Mouse (Mus musculus): Measurements from ENCODE around the gene Cldn7. TPM values are rescaled to one million over a fixed set of nuclear protein-coding genes. Genes with fewer than 3 reads are reported as not detected.

Gene Cldn7
- total and polyA plus RNA-seq, 3 experiments: 0.31 to 0.36 TPM; not detected in 1

GRCm38 (mm10) chr11:69991711-69992110 is 27.1 kb downstream of the Cldn7 start (continued):
- TF ChIP-seq TAL1 (IDR thresholded peaks at IDR 0.05; ENCODE audit: low read length): no peak

DNA sequence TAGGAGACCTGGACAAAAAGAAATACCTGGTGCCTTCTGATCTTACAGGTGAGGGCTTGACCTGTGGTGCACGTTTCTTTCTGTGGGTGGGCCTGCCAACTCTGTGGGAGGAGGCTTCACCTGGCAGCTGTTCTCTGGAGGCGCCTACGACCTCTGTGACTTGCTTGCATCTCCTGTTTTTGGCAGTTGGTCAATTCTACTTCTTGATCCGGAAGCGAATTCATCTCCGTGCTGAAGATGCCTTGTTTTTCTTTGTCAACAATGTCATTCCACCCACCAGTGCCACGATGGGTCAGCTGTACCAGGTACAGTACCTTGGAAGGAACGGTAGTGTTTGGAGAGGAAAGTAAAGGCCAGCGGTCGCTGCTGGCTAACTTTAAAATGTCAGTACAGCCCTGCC is 27.8 kb downstream of the Cldn7 start:
- no peaks in the 10 kb centered on the region for H3K27me3 ChIP-seq (ENCODE audit: control insufficient read depth in 1 of 2, insufficient read depth in 2 of 2, low read length in 2 of 2)
- peak overlapping the region; percentile 19 to 48 for H3K4me3 ChIP-seq (ENCODE audit: control insufficient read depth in 1 of 2, insufficient read depth in 1 of 2, low read depth in 2 of 2, low read length in 2 of 2)
- peaks cover 0 to 17% of the 10 kb centered on the region in 2 experiments; a peak in 2 of 4 replicates for H3K36me3 ChIP-seq (ENCODE audit: control insufficient read depth in 1 of 2, insufficient read depth in 2 of 2, low read length in 2 of 2)
- H3K9ac ChIP-seq (ENCODE audit: control insufficient read depth, low read depth, low read length, poor library complexity, severe bottlenecking): peak overlapping the region; percentile 45
- H3K79me2 ChIP-seq (ENCODE audit: control insufficient read depth, insufficient read depth, low read length, poor library complexity): peaks cover 30% of the 10 kb centered on the region
- TF ChIP-seq SIN3A (IDR thresholded peaks at IDR 0.05; ENCODE audit: low read length) (no peak), ETS1 (IDR thresholded peaks at IDR 0.05; ENCODE audit: low read depth, low read length) (no peak), EP300 (IDR thresholded peaks at IDR 0.05; ENCODE audit: low read depth in 1 of 2, low read length in 2 of 2) (no peak), GABPA (IDR thresholded peaks at IDR 0.05; ENCODE audit: low read depth, low read length) (no peak), RAD21 (IDR thresholded peaks at IDR 0.05; ENCODE audit: low read depth, low read length) (no peak), CHD2 (IDR thresholded peaks at IDR 0.05; ENCODE audit: low read length) (no peak), POLR2AphosphoS5 (IDR thresholded peaks at IDR 0.05; ENCODE audit: borderline replicate concordance, low read depth, low read length) (no peak), ZMIZ1 (IDR thresholded peaks at IDR 0.05; ENCODE audit: low read depth, low read length) (no peak), TAL1 (IDR thresholded peaks at IDR 0.05; ENCODE audit: low read length) (no peak)
- peaks cover 0 to 14% of the 10 kb centered on the region in 2 experiments; a peak in 3 of 4 replicates for H3K4me1 ChIP-seq (ENCODE audit: control insufficient read depth in 1 of 2, insufficient read depth in 2 of 2, low read length in 2 of 2)
- H3K9me3 ChIP-seq (replicated peaks; ENCODE audit: insufficient read depth, low read length): no peaks in the 10 kb centered on the region
- no peak for DNase-seq (ENCODE audit: low read depth, low spot score)
- H3K27ac ChIP-seq (ENCODE audit: control insufficient read depth, low read depth, low read length): no peak overlapping the region

DNA sequence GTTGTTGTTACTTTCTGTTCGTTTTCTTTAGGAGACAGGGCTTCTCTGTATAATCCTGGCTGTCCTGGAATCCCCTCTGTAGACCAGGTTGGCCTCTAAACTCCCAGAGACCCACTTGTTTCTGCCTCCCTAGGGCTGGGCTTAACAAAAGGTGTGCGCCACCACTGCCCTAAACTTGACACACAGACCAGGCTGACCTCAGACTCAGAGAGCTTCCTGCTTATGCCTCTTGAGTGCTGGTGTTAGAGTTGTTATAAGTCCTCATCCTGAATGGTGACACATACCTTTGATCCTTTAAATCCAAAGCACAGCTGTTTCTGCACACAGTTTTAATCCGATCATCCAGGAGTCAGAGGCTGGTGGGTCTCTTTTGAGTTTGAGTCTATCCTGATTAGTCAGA is 28.4 kb downstream of the Cldn7 start:
- H3K27ac ChIP-seq (ENCODE audit: control insufficient read depth, low read depth, low read length): no peak overlapping the region
- H3K4me1 ChIP-seq (ENCODE audit: control insufficient read depth in 1 of 2, insufficient read depth in 2 of 2, low read length in 2 of 2): peaks cover 5 to 20% of the 10 kb centered on the region in 2 experiments

DNA sequence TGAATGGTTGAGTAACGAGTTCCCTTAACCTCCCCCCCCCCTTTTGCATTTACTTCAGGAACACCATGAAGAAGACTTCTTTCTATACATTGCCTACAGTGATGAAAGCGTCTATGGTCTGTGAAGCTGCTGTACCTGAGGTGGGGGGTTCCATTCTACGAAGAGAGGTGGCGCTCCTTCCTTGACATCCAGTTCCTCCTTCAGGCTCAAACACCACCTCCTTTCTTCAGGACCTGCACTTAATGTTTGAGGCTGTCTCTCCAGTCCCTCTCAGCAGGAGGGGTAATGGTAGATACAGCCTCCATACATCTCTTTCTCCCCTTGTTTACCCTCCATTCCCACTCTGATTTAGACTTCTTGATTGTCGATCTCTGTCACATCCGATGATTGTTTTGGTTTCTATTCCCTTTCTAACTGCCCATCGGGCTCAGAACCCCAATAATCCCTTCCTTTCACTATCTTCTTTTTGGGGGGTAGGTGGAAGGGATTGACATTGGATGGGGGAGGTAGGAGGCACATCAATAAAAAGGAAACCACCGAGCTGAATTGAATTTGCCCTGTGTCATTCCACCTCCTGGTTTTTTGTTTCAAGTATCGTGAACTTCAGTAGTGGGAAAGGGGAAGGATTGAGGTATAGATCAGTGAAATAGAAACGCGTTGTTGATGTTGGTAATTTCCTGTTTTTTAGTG is 30.0 kb downstream of the Cldn7 start:
- peaks cover 7 to 39% of the 10 kb centered on the region in 2 experiments for H3K36me3 ChIP-seq (ENCODE audit: control insufficient read depth in 1 of 2, insufficient read depth in 2 of 2, low read length in 2 of 2)
- no peak for DNase-seq (ENCODE audit: low read depth, low spot score)
- H3K27me3 ChIP-seq (ENCODE audit: control insufficient read depth in 1 of 2, insufficient read depth in 2 of 2, low read length in 2 of 2): no peaks in the 10 kb centered on the region
- H3K4me3 ChIP-seq (ENCODE audit: control insufficient read depth in 1 of 2, insufficient read depth in 1 of 2, low read depth in 2 of 2, low read length in 2 of 2): peak overlapping the region in 1 of 2 experiments; percentile 22; a peak in 1 of 4 replicates
- no peak overlapping the region for H3K27ac ChIP-seq (ENCODE audit: control insufficient read depth, low read depth, low read length)
- H3K4me1 ChIP-seq (ENCODE audit: control insufficient read depth in 1 of 2, insufficient read depth in 2 of 2, low read length in 2 of 2): peaks cover 8 to 34% of the 10 kb centered on the region in 2 experiments
- TF ChIP-seq ZNF384 (IDR thresholded peaks at IDR 0.05; ENCODE audit: low read depth, low read length) (no peak), ZMIZ1 (IDR thresholded peaks at IDR 0.05; ENCODE audit: low read depth, low read length) (0 out of 2 replicates have a peak, but pooled peaks have one; percentile 39), MEF2A (IDR thresholded peaks at IDR 0.05; ENCODE audit: extremely low read depth, insufficient replicate concordance, low read depth, low read length, poor library complexity, severe bottlenecking) (no peak), RCOR1 (IDR thresholded peaks at IDR 0.05; ENCODE audit: low read depth, low read length) (no peak), E2F4 (IDR thresholded peaks at IDR 0.05; ENCODE audit: borderline replicate concordance, low read depth, low read length) (no peak), USF1 (IDR thresholded peaks at IDR 0.05; ENCODE audit: low read depth, low read length) (no peak), USF2 (IDR thresholded peaks at IDR 0.05; ENCODE audit: borderline replicate concordance in 1 of 2, insufficient read depth in 1 of 2, low read depth in 1 of 2, low read length in 2 of 2) (no peak), MXI1 (IDR thresholded peaks at IDR 0.05; ENCODE audit: low read depth, low read length) (no peak), ETS1 (IDR thresholded peaks at IDR 0.05; ENCODE audit: low read depth, low read length) (no peak), CTCF (IDR thresholded peaks at IDR 0.05 in 2 of 3, conservative IDR thresholded peaks at IDR 0.05 in 1 of 3; ENCODE audit: control insufficient read depth in 1 of 3, insufficient read depth in 1 of 3, low read depth in 2 of 3, low read length in 3 of 3, poor library complexity in 1 of 3, severe bottlenecking in 1 of 3) (peak in 1 of 3 experiments; percentile 4; a peak in 1 of 6 replicates)
- H3K79me2 ChIP-seq (ENCODE audit: control insufficient read depth, insufficient read depth, low read length, poor library complexity): peaks cover 31% of the 10 kb centered on the region
- no peaks in the 10 kb centered on the region for H3K9me3 ChIP-seq (replicated peaks; ENCODE audit: insufficient read depth, low read length)
- no peak overlapping the region for H3K9ac ChIP-seq (ENCODE audit: control insufficient read depth, low read depth, low read length, poor library complexity, severe bottlenecking)

More for the DNA sequence above, 28.4 kb downstream of the Cldn7 start:
- Histone ChIP-seq H3K9ac (ENCODE audit: control insufficient read depth, low read depth, low read length, poor library complexity, severe bottlenecking) (no peak overlapping the region; the same call in 1 of the 2 replicates), H3K79me2 (ENCODE audit: control insufficient read depth, insufficient read depth, low read length, poor library complexity) (peaks cover 31% of the 10 kb centered on the region), H3K36me3 (ENCODE audit: control insufficient read depth in 1 of 2, insufficient read depth in 2 of 2, low read length in 2 of 2) (peaks cover 4 to 22% of the 10 kb centered on the region in 2 experiments; a peak in 3 of 4 replicates), H3K27me3 (ENCODE audit: control insufficient read depth in 1 of 2, insufficient read depth in 2 of 2, low read length in 2 of 2) (no peaks in the 10 kb centered on the region), H3K4me3 (ENCODE audit: control insufficient read depth in 1 of 2, insufficient read depth in 1 of 2, low read depth in 2 of 2, low read length in 2 of 2) (no peak overlapping the region), H3K9me3 (replicated peaks; ENCODE audit: insufficient read depth, low read length) (no peaks in the 10 kb centered on the region)
- no peak for DNase-seq (ENCODE audit: low read depth, low spot score)
- no peak for TF ChIP-seq ZNF384 (IDR thresholded peaks at IDR 0.05; ENCODE audit: low read depth, low read length)
- TF ChIP-seq RAD21 (IDR thresholded peaks at IDR 0.05; ENCODE audit: low read depth, low read length): no peak
- TF ChIP-seq USF1 (IDR thresholded peaks at IDR 0.05; ENCODE audit: low read depth, low read length): no peak
- no peak for TF ChIP-seq ELF1 (IDR thresholded peaks at IDR 0.05; ENCODE audit: low read depth, low read length)
- no peak for TF ChIP-seq MYC (IDR thresholded peaks at IDR 0.05; ENCODE audit: low read depth, low read length)
